Mouse (Mus musculus) hindbrain, embryonic 13.5 days (tissue): Measurements from ENCODE around the gene Trim17. TPM values are rescaled to one million over a fixed set of nuclear protein-coding genes. Genes with fewer than 3 reads are reported as not detected.

ENCODE experiments used
- ATAC-seq: fragments of 200-750 bp; cut with Nextera tagmentation; 2 replicates; pipeline ENCODE4 v1.8.0; 2017; ENCODE audit warnings: moderate TSS enrichment; ENCODE audit not compliant: low FRiP score
- H3K27ac ChIP-seq: fragments of 300-500 bp; sonication (generic); 2 replicates; pipeline ENCODE4 v1.5.1; 2015; ENCODE audit warnings: inconsistent platforms, mild to moderate bottlenecking, moderate library complexity
- H3K27me3 ChIP-seq: fragments of 300-500 bp; sonication (generic); 2 replicates; pipeline ENCODE4 v1.6.1; 2015; ENCODE audit warnings: mild to moderate bottlenecking, inconsistent platforms
- H3K36me3 ChIP-seq: fragments of 300-500 bp; sonication (generic); 2 replicates; pipeline ENCODE4 v1.6.1; 2015; ENCODE audit warnings: mild to moderate bottlenecking, inconsistent platforms
- H3K4me1 ChIP-seq: fragments of 300-500 bp; sonication (generic); replicated peaks from 2 replicates; pipeline ENCODE4 v1.6.1; 2015; ENCODE audit warnings: inconsistent platforms
- H3K4me2 ChIP-seq: fragments of 300-500 bp; sonication (generic); 2 replicates; pipeline ENCODE4 v1.6.1; 2015; ENCODE audit warnings: inconsistent platforms, mild to moderate bottlenecking, moderate library complexity
- H3K4me3 ChIP-seq: fragments of 300-500 bp; sonication (generic); 2 replicates; pipeline ENCODE4 v1.5.1; 2015; ENCODE audit warnings: mild to moderate bottlenecking, inconsistent platforms
- H3K9ac ChIP-seq: fragments of 300-500 bp; sonication (generic); 2 replicates; pipeline ENCODE4 v1.6.1; 2015; ENCODE audit warnings: mild to moderate bottlenecking, inconsistent platforms
- H3K9me3 ChIP-seq: fragments of 300-500 bp; sonication (generic); 2 replicates; pipeline ENCODE4 v1.6.1; 2016; ENCODE audit warnings: inconsistent platforms
- WGBS: fragments of 180-500 bp; shearing (Covaris S2); methylation state at CpG from one replicate; pipeline ENCODE4 v1.1.7; 2015; 5-methylcytosine and 5-hydroxymethylcytosine counted together
- polyA plus RNA-seq: library from polyadenylated mRNA; unstranded; fragments of >200 nt; fragmentation: Nextera tagmentation; extraction: Ambion mirVana; gene quantifications from 2 replicates; pipeline ENCODE4 v1.2.1, GENCODE M21; 2015

Trim17 gene
- polyA plus RNA-seq, 1 experiment from 2014 or later = 1.6 TPM

GRCm38 (mm10) chr11:58989166-58989565, 34.7 kb downstream of the Trim17 start:
- H3K27me3 ChIP-seq = peaks cover 9% of the 10 kb centered on the region; the same call in 1 of the 2 replicates
- H3K27ac ChIP-seq = no peak overlapping the region
- H3K9ac ChIP-seq = no peak overlapping the region
- no peak for ATAC-seq
- no peak overlapping the region for H3K4me2 ChIP-seq
- 97% methylated on average over 4 of the region's 4 CpGs for WGBS
- H3K4me3 ChIP-seq = no peak overlapping the region
- peaks cover 76% of the 10 kb centered on the region for H3K36me3 ChIP-seq
- H3K4me1 ChIP-seq = peaks cover under 1% of the 10 kb centered on the region
- H3K9me3 ChIP-seq = no peaks in the 10 kb centered on the region

GRCm38 (mm10) chr11:58990141-58990540, 35.7 kb downstream of the Trim17 start:
- no peak for ATAC-seq
- no peak overlapping the region for H3K9ac ChIP-seq
- H3K27ac ChIP-seq = no peak overlapping the region
- H3K9me3 ChIP-seq = no peaks in the 10 kb centered on the region
- no peak overlapping the region for H3K4me3 ChIP-seq
- WGBS = 88% methylated on average over 17 of the region's 17 CpGs
- peaks cover 8% of the 10 kb centered on the region for H3K4me1 ChIP-seq
- peaks cover 66% of the 10 kb centered on the region for H3K36me3 ChIP-seq
- no peak overlapping the region for H3K4me2 ChIP-seq
- H3K27me3 ChIP-seq = peaks cover 14% of the 10 kb centered on the region

GRCm38 (mm10) chr11:58990794-58991193, 36.3 kb downstream of the Trim17 start:
- no peak for ATAC-seq
- Histone ChIP-seq H3K4me1 (peaks cover 8% of the 10 kb centered on the region), H3K27me3 (peaks cover 21% of the 10 kb centered on the region), H3K9me3 (no peaks in the 10 kb centered on the region), H3K4me3 (no peak overlapping the region), H3K9ac (no peak overlapping the region), H3K27ac (no peak overlapping the region), H3K4me2 (no peak overlapping the region), H3K36me3 (peaks cover 60% of the 10 kb centered on the region)
- 88% methylated on average over 9 of the region's 9 CpGs for WGBS

- H3K36me3 ChIP-seq = peaks cover 49% of the 10 kb centered on the region
- no peak overlapping the region for H3K9ac ChIP-seq
- no peak overlapping the region for H3K27ac ChIP-seq
- H3K27me3 ChIP-seq = peaks cover 31% of the 10 kb centered on the region
- no peak overlapping the region for H3K4me3 ChIP-seq
- H3K4me1 ChIP-seq = peaks cover 8% of the 10 kb centered on the region
- WGBS = 88% methylated on average over 3 of the region's 3 CpGs
- no peak overlapping the region for H3K4me2 ChIP-seq
- no peak for ATAC-seq
- H3K9me3 ChIP-seq = no peaks in the 10 kb centered on the region
Measured at GRCm38 (mm10) chr11:58991911-58992310, 37.4 kb downstream of the Trim17 start.

GRCm38 (mm10) chr11:58993091-58993670, 38.7 kb downstream of the Trim17 start:
- Histone ChIP-seq H3K4me1 (peaks cover 8% of the 10 kb centered on the region), H3K27me3 (peaks cover 36% of the 10 kb centered on the region), H3K4me2 (no peak overlapping the region), H3K4me3 (no peak overlapping the region), H3K9ac (no peak overlapping the region), H3K9me3 (no peaks in the 10 kb centered on the region), H3K27ac (no peak overlapping the region), H3K36me3 (peaks cover 37% of the 10 kb centered on the region)
- ATAC-seq = no peak
- WGBS = 87% methylated on average over 6 of the region's 6 CpGs

- H3K9ac ChIP-seq = peak overlapping the region; percentile 67
- peaks cover 8% of the 10 kb centered on the region for H3K4me1 ChIP-seq
- no peak overlapping the region for H3K27ac ChIP-seq
- WGBS = 4% methylated on average over 35 of the region's 35 CpGs
- ATAC-seq = peak; percentile 68
- no peaks in the 10 kb centered on the region for H3K9me3 ChIP-seq
- peaks cover 25% of the 10 kb centered on the region for H3K36me3 ChIP-seq
- peak overlapping the region; percentile 41 for H3K4me3 ChIP-seq
- peaks cover 36% of the 10 kb centered on the region for H3K27me3 ChIP-seq
- peak overlapping the region; percentile 65 for H3K4me2 ChIP-seq
Measured at GRCm38 (mm10) chr11:58994337-58994826, 39.9 kb downstream of the Trim17 start.

- Histone ChIP-seq H3K4me3 (peak overlapping the region; percentile 41; the same call in 1 of the 2 replicates), H3K27me3 (peaks cover 36% of the 10 kb centered on the region), H3K36me3 (peaks cover 16% of the 10 kb centered on the region), H3K4me2 (peak overlapping the region; percentile 65; the same call in 1 of the 2 replicates), H3K4me1 (peaks cover 8% of the 10 kb centered on the region), H3K9ac (peak overlapping the region; percentile 67; the same call in 1 of the 2 replicates), H3K9me3 (no peaks in the 10 kb centered on the region), H3K27ac (no peak overlapping the region)
- 83% methylated on average over 9 of the region's 9 CpGs for WGBS
- ATAC-seq = no peak
Measured at GRCm38 (mm10) chr11:58995061-58995806, 40.7 kb downstream of the Trim17 start.

- Histone ChIP-seq H3K9ac (no peak overlapping the region), H3K4me1 (peaks cover 8% of the 10 kb centered on the region), H3K27me3 (peaks cover 36% of the 10 kb centered on the region), H3K36me3 (peaks cover 10% of the 10 kb centered on the region), H3K4me2 (no peak overlapping the region), H3K9me3 (no peaks in the 10 kb centered on the region), H3K4me3 (no peak overlapping the region), H3K27ac (no peak overlapping the region)
- 67% methylated on average over 12 of the region's 12 CpGs for WGBS
- ATAC-seq = no peak
Measured at GRCm38 (mm10) chr11:58995807-58996370, 41.4 kb downstream of the Trim17 start.

- no peak overlapping the region for H3K4me3 ChIP-seq
- 91% methylated on average over 5 of the region's 5 CpGs for WGBS
- H3K4me1 ChIP-seq = peaks cover 8% of the 10 kb centered on the region
- ATAC-seq = no peak
- no peak overlapping the region for H3K9ac ChIP-seq
- no peak overlapping the region for H3K27ac ChIP-seq
- peaks cover 36% of the 10 kb centered on the region for H3K27me3 ChIP-seq
- H3K4me2 ChIP-seq = no peak overlapping the region
- H3K9me3 ChIP-seq = no peaks in the 10 kb centered on the region
- H3K36me3 ChIP-seq = no peaks in the 10 kb centered on the region
Measured at GRCm38 (mm10) chr11:58997541-58997940, 43.1 kb downstream of the Trim17 start.

- H3K27me3 ChIP-seq = peaks cover 27% of the 10 kb centered on the region
- H3K36me3 ChIP-seq = no peaks in the 10 kb centered on the region
- H3K4me2 ChIP-seq = no peak overlapping the region
- H3K4me3 ChIP-seq = no peak overlapping the region
- ATAC-seq = no peak
- no peak overlapping the region for H3K9ac ChIP-seq
- no peaks in the 10 kb centered on the region for H3K9me3 ChIP-seq
- no peak overlapping the region for H3K27ac ChIP-seq
- 66% methylated on average over 11 of the region's 11 CpGs for WGBS
- H3K4me1 ChIP-seq = peaks cover 7% of the 10 kb centered on the region
Measured at GRCm38 (mm10) chr11:58999158-58999557, 44.7 kb downstream of the Trim17 start.

GRCm38 (mm10) chr11:58999830-59000229, 45.3 kb downstream of the Trim17 start:
- Histone ChIP-seq H3K4me1 (0 out of 2 replicates have a peak, but pooled peaks cover 1% of the 10 kb centered on the region), H3K4me2 (no peak overlapping the region), H3K9ac (no peak overlapping the region), H3K9me3 (no peaks in the 10 kb centered on the region), H3K36me3 (no peaks in the 10 kb centered on the region), H3K27ac (no peak overlapping the region), H3K4me3 (no peak overlapping the region), H3K27me3 (peaks cover 25% of the 10 kb centered on the region)
- WGBS = 83% methylated on average over 6 of the region's 6 CpGs
- ATAC-seq = no peak

- Histone ChIP-seq H3K27ac (no peak overlapping the region), H3K27me3 (peaks cover 17% of the 10 kb centered on the region), H3K9ac (no peak overlapping the region), H3K4me2 (no peak overlapping the region), H3K4me3 (no peak overlapping the region), H3K4me1 (no peaks in the 10 kb centered on the region), H3K9me3 (no peaks in the 10 kb centered on the region), H3K36me3 (no peaks in the 10 kb centered on the region)
- no peak for ATAC-seq
- 90% methylated on average over 21 of the region's 21 CpGs for WGBS
Measured at GRCm38 (mm10) chr11:59000635-59001034, 46.1 kb downstream of the Trim17 start.
